Mouse (Mus musculus) neutrophil, adult 65 days (primary cell): ENCODE data around the gene Slc6a18. TPM values are rescaled to one million over a fixed set of nuclear protein-coding genes. Genes with fewer than 3 reads are reported as not detected.

Experiments used
- total RNA-seq: library from RNA; stranded (reverse); gene quantifications from 2 replicates; pipeline ENCODE4 v1.2.4, GENCODE M21; 2023

Gene Slc6a18
- total RNA-seq: not detected in 2 replicates

GRCm38 (mm10) chr13:73677853-73678252 lies at the start of gene Slc6a18:
Gene Slc6a18, minus strand, starts transcription at chr13:73678023.

GRCm38 (mm10) chr13:73704694-73705325 lies 27.0 kb upstream of the Slc6a18 start, which contains the start of gene Slc6a19:
Gene Slc6a19, minus strand, starts transcription at chr13:73704865.

GRCm38 (mm10) chr13:73626745-73627549 lies 50.9 kb downstream of the Slc6a18 start, which contains the start of gene Tert:
Gene Tert, plus strand, starts transcription at chr13:73626911.

Other genes with a start within 250 kb of the Slc6a18 start
- 32.8 and 45.0 TPM in 2 replicates for gene Lpcat1, start 210.8 kb downstream of the Slc6a18 start, total RNA-seq
- not detected in 2 replicates for gene Slc6a3, start 141.3 kb downstream of the Slc6a18 start, total RNA-seq
- 81.2 and 92.4 TPM in 2 replicates for gene Clptm1l, start 74.0 kb downstream of the Slc6a18 start, total RNA-seq
- 0.16 and 0.23 TPM in 2 replicates for gene Tert, start 51.1 kb downstream of the Slc6a18 start, total RNA-seq
- gene Slc6a19, start 26.8 kb upstream of the Slc6a18 start, total RNA-seq: 0.09 TPM in 1 of 2 replicates, not detected in the other
- 2.5 and 2.8 TPM in 2 replicates for gene Slc12a7, start 55.1 kb upstream of the Slc6a18 start, total RNA-seq
- not detected in 2 replicates for gene Nkd2, start 169.6 kb upstream of the Slc6a18 start, total RNA-seq